Mouse (Mus musculus) olfactory bulb, adult 2 months (tissue): ENCODE data around the gene Myog. TPM values are rescaled to one million over a fixed set of nuclear protein-coding genes. Genes with fewer than 3 reads are reported as not detected.
A peak's percentile ranks its signal among the peaks of the same experiment; 100 is the strongest.
"Not testable (repeated sequence)": the region's sequence is repeated elsewhere in the genome, so short reads cannot be mapped to it uniquely, and the experiment has no call there.

Source experiments
- H3K27ac ChIP-seq: fragments of 200-500 bp; 2 replicates; pipeline ENCODE4 v1.5.1; 2012; ENCODE audit warnings: low read depth, low read length; ENCODE audit not compliant: insufficient read depth
- H3K4me1 ChIP-seq: fragments of 200-500 bp; 2 replicates; pipeline ENCODE4 v1.6.1; 2012; ENCODE audit warnings: low read length; ENCODE audit not compliant: control insufficient read depth, insufficient read depth
- H3K4me3 ChIP-seq: fragments of 200-500 bp; 2 replicates; pipeline ENCODE4 v1.5.1; 2012; ENCODE audit warnings: mild to moderate bottlenecking, low read depth, low read length, moderate library complexity; ENCODE audit not compliant: insufficient read depth
- CTCF ChIP-seq: fragments of 200-500 bp; IDR thresholded peaks from 2 replicates; pipeline ENCODE4 v1.5.1; 2012; ENCODE audit warnings: low read depth, mild to moderate bottlenecking, low read length, moderate library complexity; ENCODE audit not compliant: insufficient read depth
- POLR2A ChIP-seq: fragments of 200-500 bp; IDR thresholded peaks from 2 replicates; pipeline ENCODE4 v1.6.1; 2012; ENCODE audit warnings: mild to moderate bottlenecking, low read depth, low read length, moderate library complexity; ENCODE audit not compliant: insufficient read depth
- WGBS: fragments of 180-500 bp; shearing (Covaris S2); methylation state at CpG from one replicate; pipeline ENCODE4 v1.1.7; 2018; 5-methylcytosine and 5-hydroxymethylcytosine counted together
- polyA plus RNA-seq: library from polyadenylated mRNA; stranded (reverse); fragments of >200 nt; gene quantifications from 2 replicates; pipeline ENCODE4 v1.2.4, GENCODE M21; 2012; ENCODE audit warnings: low replicate concordance; ENCODE audit not compliant: missing spikeins, insufficient read depth, insufficient read length

The Myog gene
- not detected in 2 replicates for polyA plus RNA-seq

- no peak within 1 kb of the TSS for H3K4me3 ChIP-seq
- 48% methylated on average over 11 of the region's 11 CpGs for WGBS
- H3K27ac ChIP-seq, result no peak within 1 kb of the TSS
- no peak for TF ChIP-seq CTCF
- TF ChIP-seq POLR2A, result no peak
- peaks cover 7% of the 10 kb centered on the region; the same call in 1 of the 2 replicates for H3K4me1 ChIP-seq
Observed at GRCm38 (mm10) chr1:134289598-134290099, at the start of gene Myog. Gene Myog, plus strand, starts transcription at chr1:134289989.

DNA sequence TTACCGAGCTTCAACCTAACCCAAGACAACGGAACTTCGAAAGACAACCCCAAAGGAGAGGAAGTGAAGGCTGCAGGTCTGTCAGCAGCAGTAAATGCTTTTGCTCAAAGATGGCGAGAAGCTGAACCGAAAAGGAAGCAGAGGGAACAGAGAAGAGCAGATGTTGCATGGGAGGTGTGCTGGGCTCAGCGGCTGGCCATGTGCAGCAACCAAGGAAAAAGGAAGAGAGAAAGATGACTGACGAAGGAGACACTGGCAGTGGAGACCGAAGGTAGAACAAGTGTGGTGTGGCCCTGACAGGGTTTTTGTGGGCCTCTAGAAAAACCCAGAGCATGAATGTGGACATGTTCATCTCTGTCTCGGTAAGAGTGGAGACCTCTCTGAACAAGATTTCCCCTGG is 49.1 kb upstream of the Myog start:
- 91% methylated on average over 9 of the region's 9 CpGs for WGBS
- Histone ChIP-seq H3K4me3 (no peak overlapping the region), H3K27ac (no peak overlapping the region), H3K4me1 (peaks cover 28% of the 10 kb centered on the region)
- TF ChIP-seq POLR2A (no peak), CTCF (no peak)

- Histone ChIP-seq H3K4me1 (peaks cover 23% of the 10 kb centered on the region), H3K4me3 (no peak overlapping the region), H3K27ac (no peak overlapping the region)
- TF ChIP-seq CTCF, result no peak
- no peak for TF ChIP-seq POLR2A
- 77% methylated on average over 8 of the region's 8 CpGs for WGBS
Observed at GRCm38 (mm10) chr1:134241298-134241697, 48.5 kb upstream of the Myog start.

GRCm38 (mm10) chr1:134242286-134242685 is 47.5 kb upstream of the Myog start:
- Histone ChIP-seq H3K27ac (no peak overlapping the region), H3K4me3 (no peak overlapping the region)
- 82% methylated on average over 2 of the region's 2 CpGs for WGBS

GRCm38 (mm10) chr1:134243505-134243904 is 46.3 kb upstream of the Myog start:
- no peak for TF ChIP-seq CTCF
- TF ChIP-seq POLR2A, result no peak
- H3K4me1 ChIP-seq, result peaks cover 23% of the 10 kb centered on the region
- no peak overlapping the region for H3K27ac ChIP-seq
- WGBS, result 80% methylated on average over 6 of the region's 6 CpGs
- H3K4me3 ChIP-seq, result no peak overlapping the region

More at GRCm38 (mm10) chr1:134242286-134242685, 47.5 kb upstream of the Myog start:
- no peak for TF ChIP-seq POLR2A
- no peak for TF ChIP-seq CTCF
- peaks cover 23% of the 10 kb centered on the region for H3K4me1 ChIP-seq

- Histone ChIP-seq H3K27ac (no peak overlapping the region), H3K4me3 (peak overlapping the region; percentile 17), H3K4me1 (peaks cover 23% of the 10 kb centered on the region)
- 25% methylated on average over 35 of the region's 35 CpGs for WGBS
- TF ChIP-seq POLR2A (no peak), CTCF (peak; percentile 94)
Observed at GRCm38 (mm10) chr1:134243948-134244914, 45.6 kb upstream of the Myog start.

DNA sequence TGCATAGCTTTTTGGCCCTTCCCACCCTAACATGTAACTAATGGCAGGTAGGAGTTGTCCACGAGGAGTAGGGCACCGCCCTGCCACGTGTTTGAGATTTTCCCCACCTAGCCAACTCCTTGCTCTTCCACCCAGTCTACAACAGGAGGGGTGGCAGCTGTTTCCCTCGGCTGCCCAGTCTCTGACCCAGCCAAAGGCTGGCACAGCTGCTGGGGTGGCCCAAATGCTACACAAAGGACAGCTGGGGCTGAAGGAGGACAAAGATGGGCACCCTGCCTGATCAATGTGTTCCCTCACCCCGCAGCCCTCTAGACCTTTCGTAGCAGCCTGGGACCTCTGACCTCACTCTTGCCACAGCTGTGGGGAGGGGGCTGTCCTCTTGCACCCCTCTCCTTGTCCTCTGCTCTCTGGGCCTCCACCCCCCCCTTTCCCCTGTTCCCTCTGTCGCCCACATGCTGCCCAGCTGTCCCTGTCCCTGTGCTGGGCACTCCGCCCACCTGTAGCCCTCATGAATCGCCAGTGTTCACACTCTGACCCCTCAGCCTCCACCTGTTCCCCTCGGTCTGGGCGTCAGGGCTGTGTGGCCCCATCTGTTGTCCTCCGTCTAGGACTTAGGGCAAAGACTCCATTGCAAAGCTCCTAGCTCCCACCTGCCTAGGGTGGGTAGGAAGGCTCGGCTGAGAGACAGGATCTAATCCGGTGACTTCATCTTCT is 44.6 kb upstream of the Myog start:
- no peak for TF ChIP-seq CTCF
- TF ChIP-seq POLR2A, result no peak
- H3K27ac ChIP-seq, result no peak overlapping the region
- 61% methylated on average over 14 of the region's 14 CpGs for WGBS

DNA sequence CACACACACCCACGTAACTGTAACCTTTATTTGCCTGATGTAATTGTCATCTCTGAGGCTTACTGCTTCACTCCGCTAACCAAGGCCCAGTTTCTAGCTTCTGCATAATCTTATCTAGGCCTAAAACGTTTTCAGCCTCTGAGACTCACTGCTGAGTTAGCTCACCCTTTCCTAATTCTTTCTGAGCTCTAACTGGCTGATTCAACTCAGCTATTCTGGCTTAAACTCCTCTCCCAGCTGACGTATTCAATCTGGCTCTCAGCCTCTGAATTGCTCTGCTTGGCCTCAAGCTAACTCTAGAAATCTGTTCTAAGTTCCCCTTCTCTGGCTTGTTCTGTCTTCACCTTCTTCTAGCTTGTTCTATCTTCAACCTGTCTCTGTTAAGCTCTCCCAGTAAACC is 43.2 kb upstream of the Myog start:
- H3K27ac ChIP-seq, result no peak overlapping the region
- 67% methylated on average over 4 of the region's 4 CpGs for WGBS
- H3K4me1 ChIP-seq, result peaks cover 14% of the 10 kb centered on the region
- TF ChIP-seq CTCF, result no peak
- TF ChIP-seq POLR2A, result no peak
- H3K4me3 ChIP-seq, result no peak overlapping the region

More for the DNA sequence above, 44.6 kb upstream of the Myog start:
- Histone ChIP-seq H3K4me1 (peaks cover 23% of the 10 kb centered on the region), H3K4me3 (no peak overlapping the region)

DNA sequence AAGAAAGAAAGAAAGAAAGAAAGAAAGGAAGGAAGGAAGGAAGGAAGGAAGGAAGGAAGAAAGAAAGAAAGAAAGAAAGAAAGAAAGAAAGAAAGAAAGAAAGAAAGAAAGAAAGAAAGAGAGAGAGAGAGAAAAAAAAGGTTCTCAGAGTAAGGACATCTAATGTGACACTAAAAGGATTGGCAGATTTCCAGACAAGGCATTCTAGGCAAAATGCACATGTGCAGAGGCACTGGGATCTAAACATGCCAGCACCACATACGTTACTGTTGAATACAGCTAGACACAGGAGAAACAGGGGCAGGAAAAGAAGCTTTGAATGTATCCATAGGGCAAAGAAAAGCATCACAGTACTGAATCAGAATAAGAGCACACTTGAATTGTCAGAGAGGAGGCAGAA is 40.1 kb upstream of the Myog start:
- WGBS, result 91% methylated on average over 1 of the region's 1 CpGs
- H3K4me1 ChIP-seq, result not testable (repeated sequence)

More for the DNA sequence above, 40.1 kb upstream of the Myog start:
- not testable (repeated sequence) for H3K4me3 ChIP-seq, H3K27ac ChIP-seq
